Mouse (Mus musculus): ENCODE data around the gene Tcf7l2.

DNA sequence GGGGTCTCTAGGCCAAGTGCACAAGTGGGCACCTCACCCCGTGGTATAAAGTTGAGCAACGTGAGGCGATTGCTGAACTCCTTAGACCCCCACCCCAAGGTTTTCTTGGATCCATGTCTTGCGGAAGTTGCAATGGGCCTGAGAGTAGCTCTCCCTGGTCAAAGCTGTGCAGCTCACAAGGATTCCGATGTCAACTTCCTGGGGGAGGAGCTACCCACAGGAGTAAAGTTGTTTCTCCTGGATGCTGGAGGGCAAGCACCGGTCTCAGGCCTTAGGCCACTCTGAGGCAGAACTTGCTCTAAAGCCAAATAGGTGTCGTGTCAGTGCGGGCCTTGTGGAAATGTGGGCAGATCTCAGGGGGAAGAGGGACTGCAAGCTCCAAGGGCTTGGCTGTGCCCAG lies 12.2 kb upstream of the Tcf7l2 start:
- no peak for TF ChIP-seq EP300 (IDR thresholded peaks at IDR 0.05; ENCODE audit: low read depth)
- TF ChIP-seq CTCF (IDR thresholded peaks at IDR 0.05; ENCODE audit: low read depth) = no peak

All from heart, postnatal 0 days (tissue).